Mouse (Mus musculus) right cerebral cortex, postnatal 25 days (tissue): ENCODE data around the gene Ubap1l.
A peak's percentile ranks its signal among the peaks of the same experiment; 100 is the strongest.

Experiments
- DNase-seq: peaks from one replicate; pipeline ENCODE4 v3.0.0; 2022

The Ubap1l gene

DNA sequence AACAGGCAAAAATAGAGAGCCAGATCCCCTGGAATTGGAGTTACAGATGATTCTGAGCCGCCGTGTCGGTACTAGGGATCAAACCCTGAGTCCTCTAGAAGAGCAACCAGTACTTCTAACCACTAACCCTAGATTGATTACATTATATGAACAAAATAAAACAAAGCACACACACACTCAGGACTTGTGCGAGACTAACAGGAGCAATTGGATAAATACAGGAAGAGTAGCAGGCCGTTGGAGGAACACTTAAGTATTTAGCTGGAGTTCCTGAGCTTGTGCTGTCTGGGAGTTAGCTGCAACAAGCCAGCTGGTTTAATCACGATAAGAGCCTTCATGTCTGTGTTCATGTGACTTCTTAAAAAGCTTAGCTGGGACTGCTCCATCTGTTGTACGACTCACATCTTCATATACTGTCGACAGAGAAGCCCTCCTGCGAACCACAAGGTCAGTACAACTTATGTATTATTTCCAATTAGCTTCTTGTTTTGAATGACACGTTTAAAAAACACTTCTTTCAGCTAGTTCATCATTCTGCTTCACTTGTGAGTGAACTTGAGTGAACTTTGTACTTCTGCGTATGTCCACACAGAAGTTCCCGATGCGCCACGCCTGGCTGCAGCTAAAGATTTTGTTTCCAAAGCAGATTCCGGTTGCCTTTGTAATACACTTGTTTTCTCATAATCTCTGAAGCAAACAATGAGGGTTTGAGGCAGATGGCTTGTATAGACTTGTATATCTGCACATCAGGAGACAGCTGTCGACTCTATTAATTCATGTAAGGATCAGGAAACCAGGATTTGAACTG, at the start of gene Ubap1l:
Gene Ubap1l (plus strand): TSS at position 401 of the 808 bp plus-strand sequence.
- DNase-seq = no peak

DNA sequence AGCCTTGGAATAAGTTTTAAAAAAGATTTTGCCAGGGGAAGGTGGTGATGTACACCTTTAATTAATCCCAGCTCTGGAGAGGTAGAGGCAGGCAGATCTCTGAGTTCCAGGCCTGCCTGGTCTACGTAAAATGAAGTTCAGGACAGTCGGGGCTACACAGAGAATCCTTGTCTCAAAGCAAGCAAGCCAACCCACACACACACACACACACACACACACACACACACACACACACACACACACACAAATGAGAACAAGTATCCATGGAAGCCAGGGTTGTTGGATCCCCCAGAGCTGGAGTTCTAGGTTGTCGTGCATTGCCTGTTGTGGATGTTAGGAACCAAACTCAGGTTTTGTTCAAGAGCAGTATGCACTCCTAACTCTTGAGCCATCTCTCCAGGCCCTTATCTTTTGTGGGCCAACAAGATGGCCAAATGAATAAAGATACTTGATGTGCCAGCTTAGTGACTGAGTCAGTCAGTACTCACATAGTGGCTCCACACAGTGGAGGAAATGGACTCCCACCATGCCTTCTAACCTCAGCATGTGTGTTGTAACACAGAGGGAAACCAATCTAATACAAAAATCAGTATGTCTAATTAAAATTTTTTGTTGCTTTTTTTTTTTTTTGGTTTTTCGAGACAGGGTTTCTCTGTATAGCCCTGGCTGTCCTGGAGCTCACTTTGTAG, 48.0 kb upstream of the Ubap1l start:
- no peak for DNase-seq

DNA sequence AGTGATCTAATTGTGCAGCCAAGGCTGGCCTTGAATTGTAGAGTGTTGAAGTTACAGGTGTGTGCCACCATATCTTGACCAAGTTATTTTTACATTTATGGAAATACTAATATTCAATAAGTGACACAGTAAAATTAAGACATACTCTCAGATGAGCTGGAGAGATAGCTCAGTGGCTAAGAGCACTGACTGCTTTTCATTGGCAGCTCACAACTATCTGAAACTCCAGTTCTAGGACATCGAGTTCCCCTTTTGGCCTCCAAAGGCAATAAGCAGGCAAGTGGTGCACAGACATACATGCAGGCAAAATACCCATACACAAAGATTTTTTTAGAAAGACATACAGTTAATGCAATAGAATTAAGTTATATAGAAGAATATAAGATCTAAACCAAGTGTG, 47.0 kb upstream of the Ubap1l start:
- no peak for DNase-seq

DNA sequence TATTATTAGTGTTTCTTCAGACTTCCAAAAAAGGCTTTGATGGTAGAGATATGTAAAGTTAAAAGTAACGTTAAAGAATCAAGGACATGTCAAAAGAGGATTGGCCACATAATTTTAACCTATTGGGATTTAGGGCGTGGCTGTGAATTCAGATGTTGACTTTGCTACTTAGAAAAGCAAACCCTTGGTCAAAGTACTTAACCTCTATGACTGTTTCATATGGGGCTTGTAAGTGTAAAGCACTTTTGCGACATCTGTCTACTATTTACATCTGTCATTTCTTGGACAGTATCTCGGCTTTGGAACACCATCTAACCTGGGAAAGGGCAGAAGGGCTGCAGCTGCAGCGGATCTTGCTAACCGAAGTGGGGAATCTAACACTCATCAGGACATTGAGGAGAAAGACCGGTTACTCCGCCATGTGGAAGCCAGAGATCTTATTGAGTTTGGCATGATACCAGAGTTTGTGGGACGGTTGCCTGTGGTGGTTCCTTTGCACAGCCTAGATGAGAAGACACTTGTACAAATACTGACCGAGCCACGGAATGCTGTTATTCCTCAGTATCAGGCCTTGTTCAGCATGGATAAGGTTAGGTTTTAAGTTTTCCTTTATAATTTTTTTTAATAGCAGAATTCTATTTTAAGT, 38.5 kb upstream of the Ubap1l start:
- DNase-seq = no peak

DNA sequence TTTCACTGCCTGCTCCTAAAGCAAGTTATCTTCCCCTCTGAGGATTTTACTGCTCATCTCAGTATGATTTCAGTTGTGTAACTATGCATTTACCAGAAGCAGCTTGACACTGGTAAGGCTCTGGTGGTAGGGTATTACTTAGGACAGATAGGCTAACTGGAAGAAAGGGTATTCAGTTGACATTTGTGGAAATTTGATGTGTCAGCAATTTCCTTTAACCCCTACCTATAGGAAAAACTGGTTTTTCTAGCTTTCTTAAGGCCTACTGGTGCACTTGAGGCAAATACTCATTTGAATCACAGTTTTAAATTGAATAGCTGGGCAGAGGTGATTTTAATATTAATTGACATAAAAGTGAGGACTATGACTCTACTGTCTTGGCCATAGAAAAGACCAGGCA, 34.9 kb upstream of the Ubap1l start:
- DNase-seq = no peak

DNA sequence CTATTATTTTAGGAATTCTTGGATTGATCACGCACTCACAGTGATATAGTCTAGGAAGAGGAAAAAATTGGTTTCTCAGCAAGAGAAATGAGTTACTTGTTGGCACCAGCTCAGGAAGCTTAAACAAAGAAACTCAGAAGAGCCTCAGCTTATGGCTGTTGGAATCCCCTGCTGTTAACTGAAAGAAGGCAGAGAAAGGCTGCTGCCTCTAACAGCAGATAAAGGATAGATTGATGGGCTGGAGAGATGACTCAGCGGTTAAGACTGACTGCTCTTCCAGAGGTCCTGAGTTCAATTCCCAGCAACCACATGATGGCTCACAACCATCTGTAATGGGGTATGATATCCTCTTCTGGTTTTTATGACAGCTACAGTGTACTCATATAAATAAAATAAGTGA, 33.5 kb upstream of the Ubap1l start:
- no peak for DNase-seq

DNA sequence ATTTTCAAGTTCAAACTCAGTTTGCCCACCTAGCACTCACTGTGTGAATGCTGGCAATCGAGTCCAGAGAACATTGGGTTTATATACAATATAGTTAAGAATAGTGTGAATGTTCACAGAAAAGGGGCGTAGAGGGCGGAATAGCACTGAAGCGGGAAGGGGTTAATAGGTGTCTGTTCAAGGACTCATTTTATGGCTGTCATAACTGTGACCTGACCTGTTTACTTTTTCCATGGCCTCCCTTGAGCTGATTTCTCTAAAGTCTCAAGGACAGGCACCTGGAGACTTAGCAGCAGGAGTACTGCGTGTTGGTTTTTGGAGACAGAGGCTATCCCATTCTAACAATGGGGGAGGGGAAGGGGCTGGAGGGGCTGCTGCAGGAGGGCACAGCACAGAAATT, 26.9 kb upstream of the Ubap1l start:
- DNase-seq = no peak

DNA sequence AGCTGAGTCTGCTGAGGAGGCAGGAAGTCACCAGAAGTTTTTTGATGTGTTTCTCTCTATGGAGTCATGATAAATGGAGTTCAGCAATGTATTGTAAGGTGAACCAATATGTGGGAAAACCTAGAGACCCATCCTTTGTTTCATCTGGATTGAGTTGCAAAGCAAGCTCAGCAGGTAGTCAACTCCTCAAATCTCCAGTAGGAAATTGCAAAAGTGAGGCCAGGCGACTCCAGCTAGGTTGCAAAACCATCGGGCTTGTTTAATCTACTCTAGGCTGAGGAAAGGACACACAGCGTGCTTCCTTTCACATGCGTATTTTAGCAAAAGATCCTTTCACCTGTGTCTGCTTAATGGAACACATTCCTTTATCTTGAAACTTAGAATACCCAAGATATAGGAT, 21.7 kb upstream of the Ubap1l start:
- no peak for DNase-seq

DNA sequence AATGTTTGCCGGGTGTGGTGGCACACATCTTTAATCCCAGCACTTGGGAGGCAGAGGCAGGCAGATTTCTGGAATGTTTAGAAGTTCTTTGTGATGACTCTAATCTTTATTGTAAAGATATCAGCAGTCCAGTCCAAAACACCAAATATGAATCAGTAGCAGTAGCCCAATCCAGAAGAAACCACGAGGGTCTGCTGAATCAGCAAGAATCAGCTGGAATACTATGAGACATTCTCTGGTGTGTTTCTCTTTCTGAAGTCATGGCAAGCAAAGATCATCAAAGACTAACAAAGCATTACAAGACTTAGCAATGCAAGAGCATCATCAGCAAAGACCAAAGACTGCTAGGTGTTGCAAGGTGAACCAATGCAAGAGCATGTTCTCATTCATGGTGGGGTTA, 20.4 kb upstream of the Ubap1l start:
- no peak for DNase-seq

DNA sequence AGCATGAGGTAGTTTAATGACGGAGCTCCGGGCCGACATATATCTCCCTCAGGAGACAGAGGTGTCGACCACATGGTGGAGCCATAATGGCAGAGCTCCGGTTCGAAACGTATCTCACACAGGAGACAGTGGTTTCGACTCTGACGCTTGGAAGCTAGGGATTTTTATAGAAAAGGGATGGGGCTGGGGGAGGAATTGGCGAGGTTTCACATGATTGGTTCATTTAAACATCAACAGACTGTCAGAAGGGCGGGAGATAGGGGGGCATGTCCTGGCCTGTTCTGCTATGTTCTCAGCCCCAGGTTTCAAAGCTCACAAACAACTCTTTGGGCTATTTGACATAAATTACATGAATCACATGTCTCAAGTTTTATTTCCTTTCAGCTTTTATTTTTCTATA, 15.4 kb upstream of the Ubap1l start:
- DNase-seq = peak; percentile 12

DNA sequence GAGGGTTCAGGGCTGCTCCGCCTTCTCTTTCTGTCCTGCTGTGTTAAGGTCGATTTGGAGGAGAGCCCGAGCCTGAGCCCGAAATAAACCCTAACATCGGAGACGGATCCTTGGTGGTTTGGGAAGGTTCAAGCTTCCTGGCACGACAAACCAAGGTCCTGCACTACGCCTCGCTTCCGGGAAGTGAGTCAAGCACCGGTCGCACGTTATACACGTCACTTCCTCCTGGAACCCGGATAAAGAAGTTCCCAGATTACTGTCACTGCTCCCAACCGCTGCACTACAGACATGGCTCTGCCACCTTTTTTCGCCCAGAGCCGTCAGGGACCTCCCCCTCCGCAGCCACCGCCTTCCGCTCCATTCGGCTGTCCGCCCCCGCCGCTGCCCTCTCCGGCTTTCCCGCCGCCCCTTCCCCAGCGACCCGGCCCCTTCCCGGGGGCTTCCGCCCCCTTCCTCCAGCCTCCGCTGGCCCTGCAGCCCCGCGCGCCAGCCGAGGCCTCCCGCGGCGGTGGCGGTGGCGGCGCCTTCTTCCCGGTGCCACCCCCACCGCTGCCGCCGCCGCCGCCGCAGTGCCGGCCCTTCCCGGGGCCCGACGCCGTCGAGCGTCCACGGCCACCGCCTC, 14.9 kb upstream of the Ubap1l start, which contains the start of gene Pdcd7:
Gene Pdcd7 (plus strand): TSS at position 251 of the 622 bp plus-strand sequence.
- DNase-seq = peak; percentile 94

DNA sequence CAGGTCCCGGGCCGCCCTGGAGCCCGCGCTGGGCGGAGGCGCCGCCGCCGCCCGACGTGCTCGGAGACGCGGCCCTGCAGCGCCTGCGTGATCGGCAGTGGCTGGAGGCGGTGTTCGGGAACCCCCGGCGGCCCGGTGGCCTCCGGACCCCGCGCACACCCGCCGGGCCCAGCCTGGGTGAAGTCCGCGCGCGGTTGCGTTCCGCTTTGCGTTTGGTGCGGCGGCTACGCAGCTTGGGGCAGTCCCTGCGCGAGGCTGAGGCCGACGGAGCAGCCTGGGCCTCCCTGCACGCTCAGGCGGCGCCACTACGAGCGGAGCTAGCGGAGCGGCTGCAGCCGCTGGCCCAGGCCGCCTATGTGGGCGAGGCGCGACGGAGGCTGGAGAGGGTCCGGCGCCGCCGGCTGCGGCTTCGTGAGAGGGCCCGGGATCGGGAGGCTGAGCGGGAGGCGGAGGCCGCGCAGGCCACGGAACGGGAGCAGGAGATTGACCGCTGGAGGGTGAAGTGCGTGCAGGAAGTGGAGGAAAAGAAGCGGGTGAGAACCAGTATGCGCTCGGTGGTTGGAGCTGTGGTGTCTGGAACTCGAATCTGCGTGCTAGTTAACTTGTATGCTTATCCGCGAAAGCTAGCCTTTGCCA, 14.2 kb upstream of the Ubap1l start:
- DNase-seq = peak; percentile 70

DNA sequence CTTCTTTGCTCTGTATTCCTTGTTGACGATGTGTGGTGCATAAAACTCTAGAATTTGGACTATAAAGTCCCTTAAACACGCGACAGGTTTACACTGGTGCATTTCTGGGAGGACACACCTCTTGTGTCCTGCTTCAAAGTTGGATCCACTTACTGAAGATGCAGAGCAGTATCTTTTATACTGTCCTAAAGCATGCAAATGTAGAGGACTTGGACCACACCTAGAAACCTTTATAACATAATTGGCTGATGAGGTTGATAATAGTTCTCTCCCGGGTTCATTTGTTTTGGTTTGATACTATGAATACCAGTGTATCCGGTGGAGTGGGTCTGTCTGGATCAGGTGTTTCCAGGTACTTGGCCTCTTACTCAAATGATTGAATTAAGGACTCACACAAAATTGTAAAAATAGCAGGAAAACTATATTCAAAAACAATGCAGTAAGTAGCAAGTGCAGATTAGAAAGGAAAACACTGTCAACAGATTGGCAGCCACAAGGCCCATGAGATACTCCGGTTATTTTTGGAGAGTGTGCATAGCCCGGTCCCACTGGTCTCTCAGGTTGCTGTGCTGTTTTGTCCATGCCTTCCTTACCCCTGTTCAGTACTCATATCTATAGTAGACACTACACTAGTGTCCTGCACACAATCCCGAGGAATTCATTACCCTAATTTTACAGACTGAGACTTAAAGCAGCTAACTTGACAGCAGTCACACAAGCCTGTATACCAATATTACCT, 13.6 kb upstream of the Ubap1l start:
- DNase-seq = no peak

DNA sequence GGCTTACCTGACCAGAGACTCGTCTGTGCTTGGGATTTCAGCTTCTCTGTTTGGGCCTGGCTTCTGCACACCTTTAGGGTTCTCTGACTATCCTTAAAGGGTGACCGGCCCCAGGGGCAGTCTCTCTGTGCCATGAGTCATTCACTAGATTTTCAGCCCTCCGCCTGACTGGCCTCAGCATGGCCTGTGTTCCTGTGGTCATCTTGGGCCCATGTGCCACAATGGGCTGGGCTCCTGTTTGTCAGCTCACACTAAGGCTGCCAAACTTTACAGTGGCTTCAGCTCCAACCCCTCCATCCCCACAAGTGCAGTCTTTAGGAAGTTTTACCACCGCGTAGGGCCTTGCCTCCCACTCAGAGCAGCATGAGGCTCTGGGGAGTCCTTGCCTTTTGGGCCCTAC, 7.6 kb upstream of the Ubap1l start:
- no peak for DNase-seq

DNA sequence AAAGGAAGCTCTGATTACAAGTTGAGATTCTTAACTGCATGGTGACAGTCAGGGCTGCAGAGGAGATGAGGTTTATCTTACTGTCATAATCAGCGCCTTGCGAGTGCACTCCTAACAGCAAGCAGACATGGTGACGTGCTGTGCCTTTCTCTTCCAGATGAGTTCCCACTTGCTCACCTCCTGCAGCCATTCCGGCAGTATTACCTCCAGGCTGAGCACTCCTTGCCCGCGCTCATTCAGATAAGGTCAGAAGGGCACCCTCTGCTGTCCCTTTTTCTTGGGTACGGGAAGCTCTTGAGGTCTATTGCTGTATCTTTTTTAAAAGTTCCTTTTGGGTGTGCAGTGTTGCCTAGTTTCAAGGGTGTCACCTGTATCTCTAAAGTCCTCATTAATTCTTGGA, 4.3 kb upstream of the Ubap1l start:
- DNase-seq = no peak

DNA sequence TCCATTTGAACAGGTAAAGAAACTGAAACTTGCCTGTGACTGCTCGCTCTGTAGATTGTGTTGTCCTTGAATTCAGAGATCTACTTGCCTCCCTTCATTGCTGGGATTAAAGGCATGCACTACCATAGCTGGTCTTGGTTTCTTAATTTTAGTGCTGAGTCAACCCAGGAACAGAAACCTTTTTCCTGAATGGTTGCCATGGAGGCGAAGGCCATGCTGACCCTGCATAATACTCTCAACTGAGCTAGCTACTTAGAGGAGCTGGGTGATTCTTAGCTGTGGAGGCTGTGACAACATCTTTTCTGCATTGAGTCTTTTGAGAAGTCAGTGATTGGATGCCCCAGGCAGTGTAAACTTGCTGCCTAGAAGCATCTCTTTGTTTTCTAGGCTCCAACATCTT, 3.9 kb upstream of the Ubap1l start:
- no peak for DNase-seq

DNA sequence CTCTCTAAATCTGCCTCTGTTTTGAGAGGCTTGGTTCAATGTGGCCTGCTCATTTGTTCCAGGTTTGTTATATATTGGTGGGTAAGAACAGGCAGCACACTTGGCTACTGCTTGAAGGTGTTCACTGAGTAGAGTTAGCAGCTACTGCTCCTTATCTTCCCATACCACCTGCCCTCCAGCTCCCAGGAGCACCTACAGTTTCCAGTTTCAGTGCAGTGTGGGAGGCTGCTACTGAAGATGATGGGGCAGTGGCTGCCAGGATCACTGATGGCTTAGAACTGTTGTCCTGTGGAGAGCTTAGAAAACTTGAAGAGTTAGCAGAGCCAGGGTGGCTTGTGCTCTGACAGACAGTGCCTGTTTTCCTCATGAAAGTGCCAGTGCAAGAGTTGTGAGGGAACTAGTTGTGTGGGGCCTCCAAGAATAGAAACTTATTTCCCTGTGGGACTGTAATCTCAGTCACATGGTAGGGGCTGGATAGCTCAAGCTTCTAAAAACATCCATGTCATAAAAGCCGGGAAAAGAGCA, 1.8 kb upstream of the Ubap1l start:
- DNase-seq = no peak

DNA sequence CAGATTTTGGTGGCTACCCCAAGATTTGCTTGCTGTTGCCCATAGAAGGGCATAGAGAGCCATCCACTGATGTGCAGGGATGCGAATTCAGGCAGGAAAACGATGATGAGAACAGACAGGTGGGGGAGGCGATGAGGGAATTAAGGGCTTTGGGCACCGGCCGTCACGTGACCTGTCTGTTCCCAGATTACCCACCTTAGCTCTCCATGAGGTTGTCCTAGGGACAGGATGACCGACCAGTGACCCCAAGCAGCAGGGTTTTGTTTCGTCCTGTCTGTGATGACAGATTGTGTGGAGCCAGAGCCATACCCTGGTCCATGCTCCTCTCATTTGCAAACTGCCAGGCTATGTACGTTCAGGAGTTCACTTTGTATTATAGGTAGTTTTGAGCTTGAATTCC, 2.8 kb downstream of the Ubap1l start:
- DNase-seq = no peak

DNA sequence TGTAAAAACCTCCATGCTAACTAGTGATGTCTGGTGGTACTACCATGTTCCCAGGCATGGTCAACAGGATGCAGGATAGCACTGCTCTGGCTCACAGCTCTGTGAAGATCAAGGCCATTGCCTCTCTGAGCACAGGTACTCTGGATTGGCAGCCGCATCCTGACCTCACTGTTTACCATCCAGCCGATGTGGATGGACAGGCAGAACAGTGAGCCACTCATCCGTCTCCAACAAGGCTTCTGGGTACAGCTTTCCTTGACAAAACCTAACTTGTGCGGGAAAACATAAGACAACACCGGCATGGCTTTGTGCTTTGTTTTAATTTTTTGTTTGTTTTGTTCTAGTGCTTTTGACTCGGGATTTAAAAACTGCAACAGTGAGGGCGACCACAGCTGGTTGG, 4.9 kb downstream of the Ubap1l start:
- DNase-seq = no peak

DNA sequence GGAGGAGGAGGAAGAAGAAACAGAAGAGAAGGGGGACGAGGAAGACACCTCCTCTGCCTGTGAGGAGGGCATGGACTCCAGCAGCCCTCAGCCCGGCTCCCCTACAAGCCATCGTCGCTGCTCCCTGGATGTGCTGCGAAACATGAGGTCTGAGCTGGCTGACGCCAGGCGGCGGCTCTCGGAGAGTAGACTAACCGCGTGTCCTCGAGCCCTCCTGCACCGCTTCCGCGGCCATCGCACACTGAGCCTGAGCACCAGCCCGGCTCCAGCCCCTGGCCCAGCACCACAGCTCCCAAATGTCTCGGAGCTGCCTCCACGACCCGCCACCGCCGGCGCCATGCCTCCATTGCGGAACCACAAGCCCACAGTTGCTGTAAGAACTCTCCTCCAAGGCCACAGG, 10.9 kb downstream of the Ubap1l start:
- DNase-seq = no peak

DNA sequence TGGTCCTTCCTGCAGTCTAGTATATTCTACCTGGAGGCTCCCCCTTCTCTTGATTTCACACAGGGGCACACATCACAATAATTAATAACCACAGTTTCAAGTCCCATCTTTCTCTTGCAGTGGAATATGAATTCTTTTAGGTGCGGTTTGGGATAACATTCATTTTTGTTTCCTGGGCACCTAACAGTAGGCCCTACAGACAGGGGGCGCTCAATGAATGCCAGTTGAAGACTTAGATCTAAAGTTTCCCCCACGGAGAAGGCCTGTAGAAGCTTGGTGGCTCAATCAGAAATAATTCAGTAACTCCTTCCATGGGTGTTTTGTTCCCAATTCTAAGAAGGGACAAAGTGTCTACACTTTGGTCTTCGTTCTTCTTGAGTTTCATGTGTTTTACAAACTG, 11.6 kb downstream of the Ubap1l start:
- no peak for DNase-seq
